Mouse (Mus musculus) myocyte (in vitro differentiated cells): Measurements from ENCODE around the gene Txk.

Experiments
- CEBPB ChIP-seq: IDR thresholded peaks from 2 replicates; pipeline ENCODE4 v1.6.1; 2011; ENCODE audit warnings: mild to moderate bottlenecking, moderate library complexity; ENCODE audit not compliant: poor library complexity, insufficient read depth, severe bottlenecking
- E2F4 ChIP-seq: IDR thresholded peaks from one replicate; pipeline ENCODE4 v1.6.1; 2011; ENCODE audit warnings: mild to moderate bottlenecking, control low read depth, moderate library complexity; ENCODE audit not compliant: insufficient read depth
- MAX ChIP-seq: IDR thresholded peaks from one replicate; pipeline ENCODE4 v1.6.1; 2011; ENCODE audit warnings: low read depth, mild to moderate bottlenecking, control low read depth
- MYOD1 ChIP-seq, 3 experiments: IDR thresholded peaks; one replicate each; pipeline ENCODE4 v1.6.1; 2011; ENCODE audit warnings: control low read depth in 2 of 3, low read depth in 2 of 3, mild to moderate bottlenecking in 2 of 3, moderate library complexity in 1 of 3; ENCODE audit not compliant: insufficient read length in 2 of 3, control insufficient read depth in 1 of 3
- MYOG ChIP-seq, 3 experiments: IDR thresholded peaks; one replicate each; pipeline ENCODE4 v1.6.1; 2011; ENCODE audit warnings: control low read depth in 2 of 3, low read depth in 2 of 3, mild to moderate bottlenecking in 2 of 3; ENCODE audit not compliant: insufficient read length in 2 of 3, control insufficient read depth in 1 of 3, insufficient read depth in 1 of 3
- POLR2A ChIP-seq: IDR thresholded peaks from one replicate; pipeline ENCODE4 v1.6.1; 2011; ENCODE audit warnings: low read depth, mild to moderate bottlenecking, control low read depth, moderate library complexity; ENCODE audit not compliant: insufficient read length
- POLR2AphosphoS2 ChIP-seq: IDR thresholded peaks from one replicate; pipeline ENCODE4 v1.6.1; 2011; ENCODE audit warnings: low read depth, control low read depth; ENCODE audit not compliant: insufficient read length
- TCF12 ChIP-seq: IDR thresholded peaks from one replicate; pipeline ENCODE4 v1.6.1; 2011; ENCODE audit warnings: mild to moderate bottlenecking, control low read depth; ENCODE audit not compliant: poor library complexity, insufficient read depth, severe bottlenecking
- TCF3 ChIP-seq: IDR thresholded peaks from one replicate; pipeline ENCODE4 v1.6.1; 2011; ENCODE audit warnings: low read depth, control low read depth; ENCODE audit not compliant: insufficient read length
- USF1 ChIP-seq: IDR thresholded peaks from one replicate; pipeline ENCODE4 v1.6.1; 2011; ENCODE audit warnings: low read depth, mild to moderate bottlenecking, control low read depth, moderate library complexity

GRCm38 (mm10) chr5:72699500-72699818, 53.1 kb downstream of the Txk start:
- TF ChIP-seq POLR2A (no peak), MAX (no peak), MYOG (IDR thresholded peaks at IDR 0.05; ENCODE audit: control insufficient read depth in 1 of 3, insufficient read depth in 1 of 3, insufficient read length in 2 of 3, low read depth in 2 of 3) (no peak), CEBPB (no peak), USF1 (no peak), POLR2AphosphoS2 (no peak), TCF3 (no peak), E2F4 (no peak), MYOD1 (IDR thresholded peaks at IDR 0.05; ENCODE audit: control insufficient read depth in 1 of 3, insufficient read length in 2 of 3, low read depth in 2 of 3) (no peak), TCF12 (no peak)
